Mouse (Mus musculus): ENCODE results near the gene Celf2. TPM values are rescaled to one million over a fixed set of nuclear protein-coding genes. Genes with fewer than 3 reads are reported as not detected.

Gene Celf2
- polyA plus RNA-seq, 1 experiment from 2014 or later, result 182 TPM

- no peak for ATAC-seq
- H3K36me3 ChIP-seq, result no peaks in the 10 kb centered on the region
- H3K9ac ChIP-seq (replicated peaks), result no peak overlapping the region
- no peaks in the 10 kb centered on the region for H3K4me1 ChIP-seq (replicated peaks)
- no peak overlapping the region for H3K27ac ChIP-seq
- no peak overlapping the region for H3K4me3 ChIP-seq (replicated peaks)
- H3K9me3 ChIP-seq, result no peaks in the 10 kb centered on the region
- H3K4me2 ChIP-seq (replicated peaks), result no peak overlapping the region
- 86% methylated on average over 6 of the region's 6 CpGs for WGBS
- no peaks in the 10 kb centered on the region for H3K27me3 ChIP-seq
Observed at GRCm38 (mm10) chr2:6648877-6649276, 860.5 kb downstream of the Celf2 start.

GRCm38 (mm10) chr2:6647028-6647427 is 862.3 kb downstream of the Celf2 start:
- Histone ChIP-seq H3K9me3 (no peaks in the 10 kb centered on the region), H3K4me3 (replicated peaks) (no peak overlapping the region), H3K4me2 (replicated peaks) (no peak overlapping the region), H3K27me3 (no peaks in the 10 kb centered on the region), H3K4me1 (replicated peaks) (0 out of 2 replicates have a peak, but pooled peaks cover 3% of the 10 kb centered on the region), H3K36me3 (no peaks in the 10 kb centered on the region), H3K27ac (no peak overlapping the region), H3K9ac (replicated peaks) (no peak overlapping the region)
- no peak for ATAC-seq
- 94% methylated on average over 4 of the region's 4 CpGs for WGBS

DNA sequence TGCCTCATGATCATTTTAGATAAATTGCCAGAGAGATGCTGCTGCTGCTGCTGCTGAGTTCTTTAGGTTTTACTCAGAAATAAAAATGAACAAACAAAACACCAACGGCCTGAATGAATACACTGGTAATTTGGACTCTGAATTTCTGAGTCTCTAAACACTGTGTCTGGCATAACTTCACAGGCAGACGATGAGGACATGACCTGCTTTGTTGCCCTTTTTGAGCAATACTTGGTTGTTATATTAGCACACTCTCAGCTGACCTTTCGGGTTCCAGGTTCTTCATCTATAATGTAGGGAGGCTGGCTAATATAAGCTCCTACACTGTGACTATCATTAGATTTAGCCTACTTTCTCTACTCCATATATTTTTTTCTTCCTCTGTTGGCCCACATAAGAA is 863.0 kb downstream of the Celf2 start:
- Histone ChIP-seq H3K4me2 (replicated peaks) (no peak overlapping the region), H3K4me1 (replicated peaks) (0 out of 2 replicates have a peak, but pooled peaks cover 3% of the 10 kb centered on the region), H3K27ac (no peak overlapping the region), H3K4me3 (replicated peaks) (no peak overlapping the region), H3K9ac (replicated peaks) (no peak overlapping the region), H3K36me3 (no peaks in the 10 kb centered on the region), H3K27me3 (no peaks in the 10 kb centered on the region), H3K9me3 (no peaks in the 10 kb centered on the region)
- no peak for ATAC-seq
- WGBS, result 79% methylated on average over 3 of the region's 3 CpGs

GRCm38 (mm10) chr2:6642222-6642850 is 867.0 kb downstream of the Celf2 start:
- Histone ChIP-seq H3K9me3 (no peaks in the 10 kb centered on the region), H3K36me3 (no peaks in the 10 kb centered on the region), H3K27ac (no peak overlapping the region), H3K27me3 (no peaks in the 10 kb centered on the region), H3K4me1 (replicated peaks) (0 out of 2 replicates have a peak, but pooled peaks cover 3% of the 10 kb centered on the region), H3K4me3 (replicated peaks) (no peak overlapping the region), H3K4me2 (replicated peaks) (no peak overlapping the region), H3K9ac (replicated peaks) (no peak overlapping the region)
- 74% methylated on average over 3 of the region's 3 CpGs for WGBS
- no peak for ATAC-seq

DNA sequence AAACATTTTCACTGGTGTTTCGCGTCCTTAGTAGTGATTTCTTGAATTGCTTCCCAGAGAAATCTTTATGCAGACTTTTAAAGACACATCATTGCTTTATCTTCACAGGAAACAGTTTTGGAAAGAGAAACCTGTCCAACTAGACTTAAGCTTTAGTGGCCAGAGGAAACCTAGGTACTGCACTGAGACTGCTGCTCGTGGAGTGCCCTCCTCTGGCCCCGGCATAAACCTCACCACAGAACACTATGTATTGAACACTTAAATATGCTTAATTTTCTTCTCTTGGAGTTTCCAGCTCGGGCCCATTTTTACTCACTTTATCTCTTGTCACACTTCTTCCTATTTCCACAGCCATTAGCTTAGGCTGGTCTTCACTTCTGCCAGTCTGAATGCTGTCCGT is 870.0 kb downstream of the Celf2 start:
- H3K27me3 ChIP-seq, result no peaks in the 10 kb centered on the region
- ATAC-seq, result no peak
- no peak overlapping the region for H3K9ac ChIP-seq (replicated peaks)
- H3K27ac ChIP-seq, result no peak overlapping the region
- no peaks in the 10 kb centered on the region for H3K9me3 ChIP-seq
- no peak overlapping the region for H3K4me2 ChIP-seq (replicated peaks)
- H3K4me3 ChIP-seq (replicated peaks), result no peak overlapping the region
- H3K4me1 ChIP-seq (replicated peaks), result 0 out of 2 replicates have a peak, but pooled peaks cover 3% of the 10 kb centered on the region
- 92% methylated on average over 6 of the region's 6 CpGs for WGBS
- no peaks in the 10 kb centered on the region for H3K36me3 ChIP-seq

GRCm38 (mm10) chr2:6637147-6637546 is 872.2 kb downstream of the Celf2 start:
- Histone ChIP-seq H3K27me3 (no peaks in the 10 kb centered on the region), H3K27ac (no peak overlapping the region)
- no peak for ATAC-seq

GRCm38 (mm10) chr2:6634899-6635298 is 874.5 kb downstream of the Celf2 start:
- no peaks in the 10 kb centered on the region for H3K4me1 ChIP-seq (replicated peaks)
- no peak overlapping the region for H3K27ac ChIP-seq
- H3K4me2 ChIP-seq (replicated peaks), result no peak overlapping the region
- no peak for ATAC-seq
- 93% methylated on average over 6 of the region's 6 CpGs for WGBS
- no peaks in the 10 kb centered on the region for H3K27me3 ChIP-seq
- H3K36me3 ChIP-seq, result no peaks in the 10 kb centered on the region
- no peak overlapping the region for H3K9ac ChIP-seq (replicated peaks)
- H3K4me3 ChIP-seq (replicated peaks), result no peak overlapping the region
- H3K9me3 ChIP-seq, result no peaks in the 10 kb centered on the region

More at GRCm38 (mm10) chr2:6637147-6637546, 872.2 kb downstream of the Celf2 start:
- Histone ChIP-seq H3K4me2 (replicated peaks) (no peak overlapping the region), H3K4me1 (replicated peaks) (no peaks in the 10 kb centered on the region), H3K4me3 (replicated peaks) (no peak overlapping the region), H3K9ac (replicated peaks) (no peak overlapping the region), H3K9me3 (no peaks in the 10 kb centered on the region), H3K36me3 (no peaks in the 10 kb centered on the region)
- WGBS, result 73% methylated on average over 2 of the region's 2 CpGs

DNA sequence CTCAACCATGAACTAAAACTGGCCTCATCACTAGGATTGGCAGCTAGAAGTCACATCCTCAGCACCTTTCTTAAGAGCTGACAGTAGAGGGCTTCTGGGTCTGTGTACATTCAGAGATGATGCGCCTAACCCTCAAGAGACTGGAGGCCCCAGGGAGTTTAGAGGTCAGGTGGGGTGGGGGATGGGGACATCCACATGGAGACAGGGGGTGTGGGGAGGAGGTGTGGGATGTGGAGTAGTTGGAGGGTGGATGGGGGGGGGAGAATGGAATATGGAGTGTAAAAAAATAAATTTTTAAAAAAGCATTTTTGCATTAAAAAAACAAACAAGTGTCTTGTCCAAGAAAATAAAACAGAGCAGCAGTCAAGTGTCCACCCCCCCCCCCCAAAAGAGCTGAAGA is 876.2 kb downstream of the Celf2 start:
- ATAC-seq, result no peak
- 75% methylated on average over 1 of the region's 1 CpGs for WGBS
- H3K4me3 ChIP-seq (replicated peaks), result no peak overlapping the region
- no peaks in the 10 kb centered on the region for H3K36me3 ChIP-seq
- no peak overlapping the region for H3K27ac ChIP-seq
- no peak overlapping the region for H3K4me2 ChIP-seq (replicated peaks)
- H3K9me3 ChIP-seq, result no peaks in the 10 kb centered on the region
- H3K9ac ChIP-seq (replicated peaks), result no peak overlapping the region
- H3K4me1 ChIP-seq (replicated peaks), result no peaks in the 10 kb centered on the region
- no peaks in the 10 kb centered on the region for H3K27me3 ChIP-seq

- whole genome bisulfite sequencing, result 48% methylated on average over 4 of the region's 4 CpGs
- Histone ChIP-seq H3K27ac (no peak overlapping the region), H3K4me1 (replicated peaks) (peaks cover 8% of the 10 kb centered on the region; the same call in 1 of the 2 replicates), H3K9ac (replicated peaks) (no peak overlapping the region), H3K36me3 (peaks cover 10% of the 10 kb centered on the region; the same call in 1 of the 2 replicates), H3K4me3 (replicated peaks) (no peak overlapping the region), H3K4me2 (replicated peaks) (no peak overlapping the region), H3K27me3 (no peaks in the 10 kb centered on the region), H3K9me3 (no peaks in the 10 kb centered on the region)
- no peak for ATAC-seq
Observed at GRCm38 (mm10) chr2:6623802-6624201, 885.6 kb downstream of the Celf2 start.

- H3K9me3 ChIP-seq, result no peaks in the 10 kb centered on the region
- peaks cover 10% of the 10 kb centered on the region; the same call in 1 of the 2 replicates for H3K36me3 ChIP-seq
- 78% methylated on average over 5 of the region's 5 CpGs for WGBS
- no peaks in the 10 kb centered on the region for H3K27me3 ChIP-seq
- H3K4me1 ChIP-seq (replicated peaks), result peaks cover 8% of the 10 kb centered on the region; the same call in 1 of the 2 replicates
- no peak overlapping the region for H3K4me3 ChIP-seq (replicated peaks)
- no peak overlapping the region for H3K9ac ChIP-seq (replicated peaks)
- H3K4me2 ChIP-seq (replicated peaks), result no peak overlapping the region
- no peak overlapping the region for H3K27ac ChIP-seq
- no peak for ATAC-seq
Observed at GRCm38 (mm10) chr2:6622082-6622481, 887.3 kb downstream of the Celf2 start.

GRCm38 (mm10) chr2:6618856-6619255 is 890.5 kb downstream of the Celf2 start:
- H3K36me3 ChIP-seq, result peaks cover 20% of the 10 kb centered on the region
- no peaks in the 10 kb centered on the region for H3K27me3 ChIP-seq
- H3K4me1 ChIP-seq (replicated peaks), result 0 out of 2 replicates have a peak, but pooled peaks cover 6% of the 10 kb centered on the region
- no peak overlapping the region for H3K4me2 ChIP-seq (replicated peaks)
- no peak for ATAC-seq
- H3K9me3 ChIP-seq, result no peaks in the 10 kb centered on the region
- 86% methylated on average over 3 of the region's 3 CpGs for WGBS
- H3K9ac ChIP-seq (replicated peaks), result no peak overlapping the region
- no peak overlapping the region for H3K27ac ChIP-seq
- no peak overlapping the region for H3K4me3 ChIP-seq (replicated peaks)

DNA sequence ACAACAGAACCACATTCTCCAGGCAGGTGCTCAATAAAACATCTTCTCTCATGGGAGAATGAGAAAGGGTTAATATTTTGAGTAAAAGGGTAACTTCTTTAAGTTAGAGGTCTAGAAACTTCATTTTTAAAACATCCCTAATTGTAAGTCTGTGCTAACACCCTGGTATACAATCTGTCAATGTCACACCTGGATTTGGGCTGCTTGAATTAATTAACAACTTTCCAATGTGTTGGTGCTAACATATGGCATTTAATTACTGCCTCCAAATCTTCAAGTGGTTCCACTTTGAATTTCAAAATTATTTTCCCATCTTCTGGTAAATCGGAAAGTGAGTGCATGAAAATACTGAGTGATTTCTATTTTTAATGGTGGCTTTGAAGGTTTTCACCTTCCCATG is 890.9 kb downstream of the Celf2 start:
- H3K4me1 ChIP-seq (replicated peaks), result 0 out of 2 replicates have a peak, but pooled peaks cover 2% of the 10 kb centered on the region
- 93% methylated on average over 1 of the region's 1 CpGs for WGBS
- H3K9ac ChIP-seq (replicated peaks), result no peak overlapping the region
- H3K4me3 ChIP-seq (replicated peaks), result no peak overlapping the region
- no peaks in the 10 kb centered on the region for H3K27me3 ChIP-seq
- no peak overlapping the region for H3K27ac ChIP-seq
- no peak overlapping the region for H3K4me2 ChIP-seq (replicated peaks)
- H3K36me3 ChIP-seq, result peaks cover 20% of the 10 kb centered on the region
- H3K9me3 ChIP-seq, result no peaks in the 10 kb centered on the region
- no peak for ATAC-seq

GRCm38 (mm10) chr2:6604347-6604746 is 905.0 kb downstream of the Celf2 start:
- H3K9ac ChIP-seq (replicated peaks), result no peak overlapping the region
- peaks cover 24% of the 10 kb centered on the region for H3K36me3 ChIP-seq
- no peak overlapping the region for H3K27ac ChIP-seq
- no peaks in the 10 kb centered on the region for H3K27me3 ChIP-seq
- peaks cover 21% of the 10 kb centered on the region for H3K4me1 ChIP-seq (replicated peaks)
- no peak for ATAC-seq
- H3K4me2 ChIP-seq (replicated peaks), result no peak overlapping the region
- 98% methylated on average over 2 of the region's 2 CpGs for WGBS
- H3K9me3 ChIP-seq, result no peaks in the 10 kb centered on the region
- H3K4me3 ChIP-seq (replicated peaks), result no peak overlapping the region
